In genomic region chr2:50149257-50150202, GRCm38 (mm10) we compare ENCODE assay signal across 25 mouse cellular contexts.
DNase-seq lines count a peak whose midpoint lies in the region; ATAC-seq lines count a peak whose summit lies in the region.
"Had no signal": no experiment of that assay in that cellular context is flagged by ENCODE, and none has a peak within 500 bp of the region (broad histone marks: within the 10 kb centered on the region; RNA-seq: fewer than 3 reads in every experiment).

No protein-coding gene starts in this region.

- no peak overlapping the region for H3K9ac ChIP-seq in kidney, embryonic 16.5 days (replicated peaks; ENCODE audit: low read length)
- no peak overlapping the region for H3K9ac ChIP-seq in intestine, embryonic 14.5 days (ENCODE audit: low read length)
- H3K9ac ChIP-seq in neural tube, embryonic 14.5 days (replicated peaks; ENCODE audit: low read depth, low read length): no peak overlapping the region
- H3K9ac ChIP-seq: embryonic facial prominence, embryonic 12.5 days; forebrain, embryonic 15.5 days; limb, embryonic 13.5 days; lung, embryonic 15.5 days had no signal

- H3K36me3 ChIP-seq in kidney, embryonic 16.5 days (ENCODE audit: insufficient read depth, low read length): no peaks in the 10 kb centered on the region
- H3K36me3 ChIP-seq in intestine, embryonic 14.5 days (ENCODE audit: control insufficient read depth, insufficient read depth, low read length): no peaks in the 10 kb centered on the region
- no peaks in the 10 kb centered on the region for H3K36me3 ChIP-seq in neural tube, embryonic 14.5 days (ENCODE audit: control insufficient read depth, insufficient read depth, low read length)
- H3K36me3 ChIP-seq: embryonic facial prominence, embryonic 12.5 days; forebrain, embryonic 15.5 days; hindbrain, embryonic 10.5 days; limb, embryonic 13.5 days; lung, embryonic 15.5 days had no signal

- H3K4me2 ChIP-seq in kidney, embryonic 16.5 days (replicated peaks; ENCODE audit: low read depth, low read length): no peak overlapping the region
- no peak overlapping the region for H3K4me2 ChIP-seq in intestine, embryonic 14.5 days (ENCODE audit: low read length)
- no peak overlapping the region for H3K4me2 ChIP-seq in neural tube, embryonic 14.5 days (ENCODE audit: low read depth, low read length)
- H3K4me2 ChIP-seq: embryonic facial prominence, embryonic 12.5 days; forebrain, embryonic 15.5 days; limb, embryonic 13.5 days; liver, embryonic 11.5 days; lung, embryonic 15.5 days; midbrain, embryonic 11.5 days had no signal

- peak; percentile 21 for DNase-seq in heart, adult 11 months
- DNase-seq in heart, adult 8-10 months (ENCODE audit: low spot score): no peak
- no peak for DNase-seq in kidney, adult 8-10 months
- no peak for DNase-seq in intestine, embryonic 14.5 days (ENCODE audit: low spot score)
- DNase-seq in cerebellum, postnatal 10 days: no peak
- no peak for DNase-seq in adrenal gland, postnatal 36 days
- DNase-seq: cerebellum, adult 2 months; cerebellum, postnatal 36 days; embryo, embryonic 11 days; heart, postnatal 14 days; kidney, postnatal 25 days; right cerebral cortex, postnatal 25 days; spleen, adult 18-20 months had no signal

- no peaks in the 10 kb centered on the region for H3K27me3 ChIP-seq in kidney, embryonic 16.5 days (ENCODE audit: insufficient read depth, low read length)
- H3K27me3 ChIP-seq in intestine, embryonic 14.5 days (replicated peaks; ENCODE audit: control insufficient read depth, insufficient read depth, low read length): no peaks in the 10 kb centered on the region
- H3K27me3 ChIP-seq in neural tube, embryonic 14.5 days (ENCODE audit: control insufficient read depth, insufficient read depth, low read length): no peaks in the 10 kb centered on the region
- H3K27me3 ChIP-seq: CH12.LX; embryonic facial prominence, embryonic 12.5 days; forebrain, embryonic 15.5 days; limb, embryonic 13.5 days; lung, embryonic 15.5 days had no signal

- ATAC-seq in kidney, embryonic 16.5 days (ENCODE audit: low FRiP score, low TSS enrichment): peak; percentile 78; the same call in 1 of the 2 replicates
- peak; percentile 52; the same call in 1 of the 2 replicates for ATAC-seq in intestine, embryonic 14.5 days (replicated peaks; ENCODE audit: low FRiP score, low TSS enrichment, low read depth)
- peak; percentile 47 for ATAC-seq in neural tube, embryonic 14.5 days (ENCODE audit: low read depth)
- ATAC-seq: activated CD4-positive, CD25-positive, alpha-beta regulatory T cell, adult 4 months had no signal

- no peak overlapping the region for H3K27ac ChIP-seq in kidney, embryonic 16.5 days (ENCODE audit: low read length)
- no peak overlapping the region for H3K27ac ChIP-seq in intestine, embryonic 14.5 days (ENCODE audit: low read depth)
- H3K27ac ChIP-seq in neural tube, embryonic 14.5 days (ENCODE audit: low read depth, low read length): no peak overlapping the region
- H3K27ac ChIP-seq: embryonic facial prominence, embryonic 12.5 days; forebrain, embryonic 15.5 days; hindbrain, embryonic 10.5 days; hindbrain, postnatal 0 days; limb, embryonic 13.5 days; lung, embryonic 15.5 days had no signal

- WGBS in kidney, embryonic 16.5 days: 63% methylated on average over 6 of the region's 6 CpGs
- WGBS in intestine, embryonic 14.5 days: 65% methylated on average over 6 of the region's 6 CpGs
- 60% methylated on average over 6 of the region's 6 CpGs for WGBS in neural tube, embryonic 14.5 days

- peaks cover 7% of the 10 kb centered on the region; the same call in 1 of the 2 replicates for H3K4me1 ChIP-seq in kidney, embryonic 16.5 days (ENCODE audit: insufficient read depth, low read length)
- no peaks in the 10 kb centered on the region for H3K4me1 ChIP-seq in intestine, embryonic 14.5 days (replicated peaks; ENCODE audit: control insufficient read depth, insufficient read depth, low read length)
- no peaks in the 10 kb centered on the region for H3K4me1 ChIP-seq in neural tube, embryonic 14.5 days (ENCODE audit: control insufficient read depth, insufficient read depth, low read length)
- H3K4me1 ChIP-seq: hindbrain, embryonic 10.5 days; lung, embryonic 15.5 days had no signal

- H3K9me3 ChIP-seq in kidney, embryonic 16.5 days (ENCODE audit: low read length): no peaks in the 10 kb centered on the region
- H3K9me3 ChIP-seq in intestine, embryonic 14.5 days (ENCODE audit: control insufficient read depth, low read length): no peaks in the 10 kb centered on the region
- H3K9me3 ChIP-seq in neural tube, embryonic 14.5 days (ENCODE audit: control insufficient read depth, low read length): no peaks in the 10 kb centered on the region
- H3K9me3 ChIP-seq: embryonic facial prominence, embryonic 12.5 days; forebrain, embryonic 15.5 days; hindbrain, embryonic 10.5 days; limb, embryonic 13.5 days; lung, embryonic 15.5 days had no signal

- H3K4me3 ChIP-seq in kidney, embryonic 16.5 days (ENCODE audit: low read length): no peak overlapping the region
- H3K4me3 ChIP-seq in intestine, embryonic 14.5 days (ENCODE audit: low read depth, low read length): no peak overlapping the region
- H3K4me3 ChIP-seq in neural tube, embryonic 14.5 days (ENCODE audit: low read depth, low read length): no peak overlapping the region
- H3K4me3 ChIP-seq: embryonic facial prominence, embryonic 12.5 days; forebrain, embryonic 15.5 days; hindbrain, embryonic 10.5 days; limb, embryonic 13.5 days; lung, embryonic 15.5 days had no signal
